In the genomic region with DNA sequence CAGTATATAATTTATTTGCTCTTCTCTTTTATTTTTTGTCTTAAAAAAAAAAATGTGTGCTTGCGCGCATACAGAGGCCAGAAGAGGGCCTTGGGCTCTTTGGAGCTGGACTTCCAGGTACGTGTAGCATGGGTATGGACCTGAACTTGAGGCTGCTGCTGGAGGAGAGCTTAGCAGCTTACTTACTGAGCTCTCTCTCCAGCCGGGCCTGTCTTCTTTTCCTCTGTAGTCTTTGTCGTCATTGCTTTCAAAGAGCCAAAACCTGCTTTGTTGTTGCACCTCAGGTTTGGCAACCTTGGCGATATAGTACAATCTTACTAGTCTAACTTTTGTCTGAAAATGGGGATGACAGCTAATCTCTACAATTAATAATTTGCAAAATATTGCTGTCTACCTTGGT, we compare ENCODE assay signal across 16 mouse cellular contexts. TPM values are rescaled to one million over a fixed set of nuclear protein-coding genes. Genes with fewer than 3 reads are reported as not detected.
A peak's percentile ranks its signal among the peaks of the same experiment; 100 is the strongest.
DNase-seq lines count a peak whose midpoint lies in the region; ATAC-seq lines count a peak whose summit lies in the region.
"Had no signal": no experiment of that assay in that cellular context is flagged by ENCODE, and none has a peak within 500 bp of the region (broad histone marks: within the 10 kb centered on the region; RNA-seq: fewer than 3 reads in every experiment).

No protein-coding gene starts in this region.

- no peaks in the 10 kb centered on the region for H3K27me3 ChIP-seq in heart, embryonic 11.5 days (ENCODE audit: control insufficient read depth, insufficient read depth, low read length)
- H3K27me3 ChIP-seq in liver, embryonic 12.5 days (replicated peaks): peaks cover 12% of the 10 kb centered on the region; the same call in 1 of the 2 replicates
- H3K27me3 ChIP-seq: embryonic facial prominence, embryonic 13.5 days; limb, embryonic 12.5 days had no signal

- peak overlapping the region; percentile 62 for H3K27ac ChIP-seq in heart, embryonic 11.5 days (ENCODE audit: low read depth, low read length)
- H3K27ac ChIP-seq in liver, embryonic 12.5 days: peak overlapping the region; percentile 60
- H3K27ac ChIP-seq: embryonic facial prominence, embryonic 13.5 days; forebrain, embryonic 10.5 days; limb, embryonic 12.5 days; midbrain, embryonic 10.5 days had no signal

- WGBS in heart, embryonic 11.5 days (ENCODE audit: insufficient replicate concordance): 70% methylated on average over 6 of the region's 6 CpGs
- 64% methylated on average over 6 of the region's 6 CpGs for WGBS in liver, embryonic 12.5 days (ENCODE audit: insufficient replicate concordance)

- no peak overlapping the region for H3K4me3 ChIP-seq in heart, embryonic 11.5 days (ENCODE audit: low read depth, low read length)
- H3K4me3 ChIP-seq in liver, embryonic 12.5 days: no peak overlapping the region
- H3K4me3 ChIP-seq: embryonic facial prominence, embryonic 13.5 days; forebrain, embryonic 10.5 days; limb, embryonic 12.5 days; midbrain, embryonic 10.5 days; myocyte had no signal

- H3K4me2 ChIP-seq in heart, embryonic 11.5 days: no peak overlapping the region; the same call in 1 of the 2 replicates
- peak overlapping the region; percentile 52; the same call in 1 of the 2 replicates for H3K4me2 ChIP-seq in liver, embryonic 12.5 days
- H3K4me2 ChIP-seq: embryonic facial prominence, embryonic 13.5 days; limb, embryonic 12.5 days had no signal

- no peak for ATAC-seq in heart, embryonic 11.5 days (replicated peaks; ENCODE audit: insufficient number of reproducible peaks, low FRiP score, low TSS enrichment)
- ATAC-seq in liver, embryonic 12.5 days: no peak
- ATAC-seq in inflammation-experienced regulatory T-cells, adult 6 months: no peak

- DNase-seq in heart, postnatal 10 days: no peak
- DNase-seq in thymus, postnatal 0 days (ENCODE audit: low spot score): peak; percentile 36
- no peak for DNase-seq in thymus, postnatal 36 days
- no peak for DNase-seq in layer of hippocampus, adult 9-11 months
- DNase-seq: cerebellum, adult 11-12 months; kidney, postnatal 14 days; layer of hippocampus, postnatal 36 days; lung, postnatal 10 days had no signal

- H3K36me3 ChIP-seq in heart, embryonic 11.5 days (ENCODE audit: control insufficient read depth, insufficient read depth, low read length): no peaks in the 10 kb centered on the region
- 0 out of 2 replicates have a peak, but pooled peaks cover 4% of the 10 kb centered on the region for H3K36me3 ChIP-seq in liver, embryonic 12.5 days
- H3K36me3 ChIP-seq: embryonic facial prominence, embryonic 13.5 days; limb, embryonic 12.5 days had no signal

- H3K4me1 ChIP-seq in heart, embryonic 11.5 days (ENCODE audit: control insufficient read depth, insufficient read depth, low read length): peaks cover 80% of the 10 kb centered on the region
- peaks cover 94% of the 10 kb centered on the region for H3K4me1 ChIP-seq in liver, embryonic 12.5 days

- H3K9me3 ChIP-seq in heart, embryonic 11.5 days (replicated peaks; ENCODE audit: control insufficient read depth, low read length): no peaks in the 10 kb centered on the region
- no peaks in the 10 kb centered on the region for H3K9me3 ChIP-seq in liver, embryonic 12.5 days (replicated peaks)
- H3K9me3 ChIP-seq: embryonic facial prominence, embryonic 13.5 days; forebrain, embryonic 10.5 days; limb, embryonic 12.5 days; midbrain, embryonic 10.5 days had no signal

- H3K9ac ChIP-seq in heart, embryonic 11.5 days (ENCODE audit: low read depth, low read length): no peak overlapping the region
- H3K9ac ChIP-seq in liver, embryonic 12.5 days: no peak overlapping the region
- H3K9ac ChIP-seq: embryonic facial prominence, embryonic 13.5 days; limb, embryonic 12.5 days had no signal

- intact Hi-C loops in heart, postnatal 10 days (cut with DNase I): no loop called here

RNA-seq across cellular contexts. Expression of a gene that starts 47.9 kb away (rescaled TPM):
- polyA plus RNA-seq in heart, embryonic 11.5 days (2014; fragmentation: Nextera tagmentation; extraction: Ambion mirVana): 133 and 152 TPM in 2 replicates
- 10 to 100 TPM; 79.2 to 83.7 TPM for total RNA-seq in heart, postnatal 10 days (2021)
- 41.5 and 42.7 TPM in 2 replicates for polyA plus RNA-seq in thymus, postnatal 0 days (2015; fragmentation: Nextera tagmentation; extraction: Ambion mirVana)
- 42.1 and 42.2 TPM in 2 replicates for polyA plus RNA-seq in liver, embryonic 12.5 days (2016; fragmentation: Nextera tagmentation; extraction: Ambion mirVana)
- polyA plus RNA-seq in inflammation-experienced regulatory T-cells, adult 6 months (2017; shearing (Covaris generic)): 100 to 1,000 TPM; 100 to 138 (median 112) TPM
